Mouse (Mus musculus) lung, postnatal 0 days (tissue): Measurements from ENCODE around the gene Pbx1. TPM values are rescaled to one million over a fixed set of nuclear protein-coding genes. Genes with fewer than 3 reads are reported as not detected.

Experiments
- ATAC-seq: fragments of 200-750 bp; cut with Nextera tagmentation; 2 replicates; pipeline ENCODE4 v1.8.0; 2017; ENCODE audit warnings: moderate library complexity
- DNase-seq: peaks from one replicate; pipeline ENCODE4 v3.0.0-alpha.2; 2016; ENCODE audit warnings: low spot score
- H3K27ac ChIP-seq: fragments of 300-500 bp; sonication (generic); 2 replicates; pipeline ENCODE4 v1.5.1; 2014; ENCODE audit warnings: antibody characterized with exemption, mild to moderate bottlenecking, low read length, mixed read lengths
- H3K27me3 ChIP-seq: fragments of 300-500 bp; sonication (generic); replicated peaks from 2 replicates; pipeline ENCODE4 v1.6.1; 2014; ENCODE audit warnings: low read length, mixed read lengths; ENCODE audit not compliant: insufficient read depth
- H3K36me3 ChIP-seq: fragments of 300-500 bp; sonication (generic); 2 replicates; pipeline ENCODE4 v1.6.1; 2014; ENCODE audit warnings: low read length, mixed read lengths; ENCODE audit not compliant: insufficient read depth
- H3K4me1 ChIP-seq: fragments of 300-500 bp; sonication (generic); 2 replicates; pipeline ENCODE4 v1.6.1; 2014; ENCODE audit warnings: antibody characterized with exemption, low read depth, low read length, mixed read lengths; ENCODE audit not compliant: insufficient read depth
- H3K4me2 ChIP-seq: fragments of 300-500 bp; sonication (generic); replicated peaks from 2 replicates; pipeline ENCODE4 v1.6.1; 2014; ENCODE audit warnings: low read depth, mild to moderate bottlenecking, low read length, moderate library complexity, mixed read lengths
- H3K4me3 ChIP-seq: fragments of 300-500 bp; sonication (generic); 2 replicates; pipeline ENCODE4 v1.5.1; 2014; ENCODE audit warnings: low read depth, low read length
- H3K9ac ChIP-seq: fragments of 300-500 bp; sonication (generic); replicated peaks from 2 replicates; pipeline ENCODE4 v1.6.1; 2014; ENCODE audit warnings: low read depth, mild to moderate bottlenecking
- H3K9me3 ChIP-seq: fragments of 300-500 bp; sonication (generic); 2 replicates; pipeline ENCODE4 v1.6.1; 2016; ENCODE audit warnings: low read length, mixed read lengths
- CTCF ChIP-seq: IDR thresholded peaks from 2 replicates; pipeline ENCODE4 v1.5.1; 2016; ENCODE audit warnings: antibody characterized with exemption, mild to moderate bottlenecking
- EP300 ChIP-seq: IDR thresholded peaks from 2 replicates; pipeline ENCODE4 v1.6.1; 2016; ENCODE audit warnings: antibody characterized with exemption, mild to moderate bottlenecking, control low read depth
- WGBS: fragments of 180-500 bp; shearing (Covaris S2); extraction: QIAGEN DNeasy Blood & Tissue Kit; methylation state at CpG from one replicate; pipeline ENCODE4 v1.1.7; 2014; 5-methylcytosine and 5-hydroxymethylcytosine counted together
- polyA plus RNA-seq: library from polyadenylated mRNA; unstranded; fragments of >200 nt; fragmentation: Nextera tagmentation; extraction: Ambion mirVana; gene quantifications from 2 replicates; pipeline ENCODE4 v1.2.1, GENCODE M21; 2015

Pbx1 gene
- polyA plus RNA-seq, 1 experiment from 2014 or later, result 23.9 TPM

DNA sequence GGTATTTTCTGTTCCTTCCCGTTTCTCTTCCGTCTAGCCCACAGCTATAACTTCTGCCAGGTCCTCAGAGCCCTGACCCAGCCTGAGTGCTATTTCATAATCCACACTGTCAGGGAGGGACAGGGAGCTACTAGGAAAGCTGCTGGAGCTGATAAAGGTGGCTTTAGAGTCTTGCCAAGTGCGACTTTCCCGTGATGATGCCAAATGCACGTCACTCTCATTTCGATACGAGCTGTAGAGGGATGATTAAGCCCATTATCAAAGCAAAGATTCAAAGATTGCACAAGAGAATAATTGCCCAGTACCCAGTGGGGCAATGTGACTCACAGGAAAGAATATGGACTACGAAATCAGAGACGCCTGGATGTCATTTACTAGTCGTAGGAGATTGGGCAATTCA lies 69.6 kb downstream of the Pbx1 start:
- ATAC-seq (peak; percentile 82), DNase-seq (peak; percentile 68)
- Histone ChIP-seq H3K27me3 (no peaks in the 10 kb centered on the region), H3K4me1 (0 out of 2 replicates have a peak, but pooled peaks cover 3% of the 10 kb centered on the region), H3K4me2 (no peak overlapping the region), H3K9me3 (no peaks in the 10 kb centered on the region), H3K27ac (peak overlapping the region; percentile 21; the same call in 1 of the 2 replicates), H3K4me3 (no peak overlapping the region), H3K9ac (no peak overlapping the region), H3K36me3 (no peaks in the 10 kb centered on the region)
- TF ChIP-seq CTCF (no peak), EP300 (peak; percentile 54)
- 40% methylated on average over 10 of the region's 10 CpGs for WGBS

DNA sequence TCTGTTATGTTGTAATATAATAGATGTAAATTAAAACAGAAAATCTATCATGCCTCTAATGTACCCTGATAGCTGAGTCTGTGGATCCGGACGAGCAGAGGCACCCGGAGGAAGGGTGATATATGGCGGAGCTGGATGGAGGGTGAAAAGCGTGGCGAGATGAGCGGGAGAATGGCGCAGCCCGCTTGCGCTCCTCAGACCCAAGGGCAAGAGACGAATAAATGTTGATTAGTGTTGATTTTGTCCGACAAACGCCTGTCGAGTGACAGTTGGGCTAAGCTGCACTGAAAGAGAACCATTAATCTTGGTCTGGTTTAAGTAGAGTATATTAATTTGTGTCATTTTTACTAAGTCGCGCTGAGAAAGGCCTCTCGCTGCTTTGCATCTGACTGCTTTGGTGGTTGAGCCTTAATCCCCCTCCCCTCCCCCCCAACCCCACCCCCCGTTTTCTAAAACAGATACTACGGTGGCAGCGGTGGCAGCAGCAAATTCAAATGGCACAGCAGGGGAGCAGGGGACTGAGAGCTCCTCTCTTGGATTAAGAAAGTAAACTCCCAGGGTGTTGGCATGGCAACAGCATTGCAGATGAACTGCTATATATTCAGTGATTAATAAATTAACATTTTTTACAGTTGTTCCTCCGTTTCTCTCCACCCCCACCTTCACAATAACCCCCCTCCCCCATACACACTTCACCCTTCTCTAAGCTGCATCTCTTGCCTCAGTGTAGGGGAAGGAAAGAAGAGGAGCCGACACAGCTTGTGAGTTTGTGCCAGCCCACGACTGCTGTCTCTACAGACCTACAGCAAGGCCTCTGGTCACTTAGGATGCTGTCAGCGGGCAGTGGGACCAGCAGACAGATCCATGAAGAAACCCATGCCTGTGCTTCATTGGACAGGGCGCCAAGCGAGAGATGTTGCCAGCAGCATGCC lies 74.1 kb downstream of the Pbx1 start:
- Histone ChIP-seq H3K4me1 (0 out of 2 replicates have a peak, but pooled peaks cover 3% of the 10 kb centered on the region), H3K27ac (no peak overlapping the region)
- ATAC-seq, result no peak

DNA sequence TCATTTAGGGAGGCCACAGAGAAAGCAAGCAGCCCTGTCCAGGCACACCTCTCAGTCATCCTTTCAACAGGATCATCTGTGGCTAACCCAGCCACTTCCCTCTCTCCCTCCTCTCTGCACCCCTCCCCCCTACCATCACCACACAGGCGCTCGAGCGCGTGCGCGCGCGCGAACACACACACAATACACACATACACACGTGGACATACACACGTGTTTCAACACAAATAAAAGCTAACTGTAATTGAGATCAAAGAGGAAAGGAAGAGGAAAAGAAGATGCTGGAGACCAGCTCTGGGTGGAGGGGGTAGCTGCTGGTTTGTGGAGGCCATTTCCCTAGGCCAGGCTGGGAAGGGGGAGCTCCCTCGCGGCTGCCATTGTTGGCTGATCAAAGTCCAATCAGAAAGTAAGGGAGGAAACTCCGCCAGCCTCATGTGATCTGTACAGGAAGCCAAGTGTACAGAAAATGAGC lies 75.1 kb downstream of the Pbx1 start:
- no peak overlapping the region for H3K4me3 ChIP-seq
- no peak for DNase-seq
- H3K9ac ChIP-seq, result no peak overlapping the region
- H3K36me3 ChIP-seq, result no peaks in the 10 kb centered on the region
- H3K27ac ChIP-seq, result no peak overlapping the region
- 29% methylated on average over 14 of the region's 14 CpGs for WGBS
- no peaks in the 10 kb centered on the region for H3K27me3 ChIP-seq
- no peak for ATAC-seq
- no peak for TF ChIP-seq EP300
- no peak for TF ChIP-seq CTCF
- no peak overlapping the region for H3K4me2 ChIP-seq
- 0 out of 2 replicates have a peak, but pooled peaks cover 3% of the 10 kb centered on the region for H3K4me1 ChIP-seq
- H3K9me3 ChIP-seq, result no peaks in the 10 kb centered on the region

More for the DNA sequence above, 74.1 kb downstream of the Pbx1 start:
- DNase-seq, result no peak
- no peak overlapping the region for H3K4me2 ChIP-seq
- H3K9me3 ChIP-seq, result no peaks in the 10 kb centered on the region
- no peaks in the 10 kb centered on the region for H3K36me3 ChIP-seq
- TF ChIP-seq CTCF (no peak), EP300 (no peak)
- no peaks in the 10 kb centered on the region for H3K27me3 ChIP-seq
- WGBS, result 41% methylated on average over 25 of the region's 26 CpGs
- no peak overlapping the region for H3K9ac ChIP-seq
- no peak overlapping the region for H3K4me3 ChIP-seq

DNA sequence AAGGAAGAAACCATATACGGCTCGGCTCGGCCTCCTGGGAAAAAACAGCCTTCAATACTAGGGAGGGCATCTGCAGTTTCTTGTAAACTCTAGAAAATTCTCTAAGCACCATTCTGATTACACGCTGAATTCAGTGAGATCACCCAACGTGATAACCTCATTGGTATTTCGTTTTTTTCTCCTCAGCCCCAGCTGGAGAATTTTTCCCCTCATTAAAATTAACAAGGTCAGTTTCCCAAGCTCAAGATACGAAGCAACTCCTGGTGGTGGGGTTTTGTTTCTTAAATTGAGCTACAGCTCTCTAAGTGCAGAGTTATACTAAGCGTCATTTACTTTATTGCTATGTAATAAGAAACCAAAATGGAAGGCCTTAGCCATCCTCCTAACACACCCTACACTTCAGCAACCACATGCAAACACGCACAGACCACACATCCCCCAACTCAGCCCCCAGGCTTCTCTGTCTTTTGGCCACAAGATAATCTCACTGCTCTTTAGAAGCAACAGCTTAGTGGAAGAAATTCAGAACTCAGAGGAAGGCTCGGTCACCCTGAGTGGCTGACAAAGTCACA lies 76.0 kb downstream of the Pbx1 start:
- H3K4me2 ChIP-seq, result no peak overlapping the region
- H3K9me3 ChIP-seq, result no peaks in the 10 kb centered on the region
- WGBS, result 59% methylated on average over 10 of the region's 10 CpGs
- 0 out of 2 replicates have a peak, but pooled peaks cover 3% of the 10 kb centered on the region for H3K4me1 ChIP-seq
- TF ChIP-seq CTCF (no peak), EP300 (no peak)
- H3K4me3 ChIP-seq, result no peak overlapping the region
- H3K36me3 ChIP-seq, result no peaks in the 10 kb centered on the region
- no peak for ATAC-seq
- no peaks in the 10 kb centered on the region for H3K27me3 ChIP-seq
- no peak overlapping the region for H3K9ac ChIP-seq
- no peak for DNase-seq
- no peak overlapping the region for H3K27ac ChIP-seq

DNA sequence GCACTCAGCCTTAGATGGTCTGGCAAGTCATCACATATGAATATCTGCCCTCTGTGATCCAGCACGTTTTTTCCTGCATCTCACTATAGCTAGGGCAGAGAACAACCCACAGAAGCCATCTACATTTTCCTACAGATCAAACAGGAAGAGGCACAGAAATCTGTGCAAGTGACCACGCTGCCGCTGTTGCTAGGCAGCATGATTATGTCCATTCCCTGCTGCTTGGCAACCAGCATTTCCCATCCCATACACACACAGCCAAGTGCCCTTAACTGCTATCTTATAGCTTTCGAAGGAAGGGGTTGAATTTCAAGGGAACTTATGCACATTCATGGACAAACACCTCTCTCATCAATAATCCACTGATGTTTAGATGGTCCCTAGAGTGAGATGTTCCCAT lies 77.1 kb downstream of the Pbx1 start:
- Histone ChIP-seq H3K4me2 (no peak overlapping the region), H3K4me3 (no peak overlapping the region), H3K27ac (no peak overlapping the region), H3K9ac (no peak overlapping the region), H3K4me1 (0 out of 2 replicates have a peak, but pooled peaks cover 3% of the 10 kb centered on the region), H3K27me3 (no peaks in the 10 kb centered on the region), H3K9me3 (no peaks in the 10 kb centered on the region), H3K36me3 (no peaks in the 10 kb centered on the region)
- WGBS, result 13% methylated on average over 4 of the region's 4 CpGs
- peak; percentile 43 for DNase-seq
- peak; percentile 65 for ATAC-seq
- no peak for TF ChIP-seq EP300
- no peak for TF ChIP-seq CTCF

DNA sequence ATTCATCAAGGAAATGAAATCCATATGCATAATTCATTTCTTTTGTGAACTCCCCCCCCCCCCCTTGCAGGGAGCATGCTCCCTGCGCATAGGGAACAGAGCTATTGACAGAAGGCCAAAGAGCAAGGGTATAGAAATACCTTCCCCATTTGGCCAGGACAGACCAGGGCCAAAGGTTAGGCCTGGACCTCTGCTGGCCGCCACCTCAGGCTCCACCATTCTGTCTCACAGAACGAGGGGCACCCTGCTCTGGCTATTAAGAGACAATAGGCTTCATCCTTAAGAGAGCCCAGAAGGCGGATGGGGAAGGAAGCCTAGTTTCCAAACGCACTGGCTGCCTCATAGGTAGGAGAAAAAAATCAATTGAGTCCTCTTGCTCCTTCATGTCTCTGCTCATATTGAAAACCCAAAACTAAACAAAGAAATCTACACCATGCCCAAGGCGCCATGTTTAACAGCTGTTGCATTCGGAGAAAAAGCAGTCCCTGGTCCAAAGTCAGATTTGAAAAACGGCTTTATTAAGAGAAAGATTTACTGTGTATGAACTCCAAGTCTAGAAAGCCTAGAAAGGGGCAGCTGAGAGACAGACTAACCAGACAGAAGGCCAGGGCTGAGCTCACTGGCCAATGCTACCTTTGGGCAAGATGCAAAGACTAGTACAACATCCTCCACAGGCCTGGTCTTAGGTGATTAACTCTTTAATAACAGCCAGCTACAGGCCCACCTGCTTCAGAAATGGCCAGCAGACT lies 83.9 kb downstream of the Pbx1 start:
- no peaks in the 10 kb centered on the region for H3K4me1 ChIP-seq
- no peak overlapping the region for H3K9ac ChIP-seq
- no peaks in the 10 kb centered on the region for H3K9me3 ChIP-seq
- no peak for TF ChIP-seq EP300
- no peak for TF ChIP-seq CTCF
- H3K4me2 ChIP-seq, result no peak overlapping the region
- H3K36me3 ChIP-seq, result no peaks in the 10 kb centered on the region
- no peak overlapping the region for H3K27ac ChIP-seq
- no peak for ATAC-seq
- H3K4me3 ChIP-seq, result no peak overlapping the region
- DNase-seq, result no peak
- 81% methylated on average over 8 of the region's 8 CpGs for WGBS
- no peaks in the 10 kb centered on the region for H3K27me3 ChIP-seq
